Mouse (Mus musculus) bone marrow, adult 2 months (tissue): ENCODE measurements around the gene Gm6408.
"Not testable (repeated sequence)": the region's sequence is repeated elsewhere in the genome, so short reads cannot be mapped to it uniquely, and the experiment has no call there.

Experiments used
- CTCF ChIP-seq: fragments of 200-500 bp; IDR thresholded peaks from 2 replicates; pipeline ENCODE4 v1.5.1; 2011; ENCODE audit warnings: low read length, control low read depth; ENCODE audit not compliant: control insufficient read depth, insufficient read depth
- POLR2A ChIP-seq: fragments of 200-500 bp; IDR thresholded peaks from 2 replicates; pipeline ENCODE4 v1.6.1; 2011; ENCODE audit warnings: low read depth, mild to moderate bottlenecking, control low read depth, low read length, borderline replicate concordance; ENCODE audit not compliant: control insufficient read depth

GRCm38 (mm10) chr5:146491063-146491462 is 9.3 kb downstream of the Gm6408 start, which contains the start of gene Gm6370:
- not testable (repeated sequence) for TF ChIP-seq POLR2A, CTCF
